Mouse (Mus musculus): ENCODE data around the gene Htra1. TPM values are rescaled to one million over a fixed set of nuclear protein-coding genes. Genes with fewer than 3 reads are reported as not detected.
A peak's percentile ranks its signal among the peaks of the same experiment; 100 is the strongest.

The Htra1 gene
- polyA plus RNA-seq, 1 experiment from 2014 or later: 8.3 TPM

GRCm38 (mm10) chr7:130949331-130949751 is 13.4 kb downstream of the Htra1 start:
- no peak overlapping the region for H3K27ac ChIP-seq (replicated peaks; ENCODE audit: low read depth, low read length)
- DNase-seq (ENCODE audit: low spot score): peak; percentile 15
- no peak overlapping the region for H3K9ac ChIP-seq (replicated peaks; ENCODE audit: low read length)
- H3K4me1 ChIP-seq (ENCODE audit: control insufficient read depth, insufficient read depth, low read length): no peaks in the 10 kb centered on the region
- H3K36me3 ChIP-seq (replicated peaks; ENCODE audit: control insufficient read depth, insufficient read depth, low read depth, low read length): no peaks in the 10 kb centered on the region
- ATAC-seq (replicated peaks; ENCODE audit: insufficient number of reproducible peaks, low FRiP score, low TSS enrichment, low read depth): no peak
- WGBS: 50% methylated on average over 7 of the region's 8 CpGs
- no peak overlapping the region for H3K4me2 ChIP-seq (ENCODE audit: low read depth, low read length)
- no peaks in the 10 kb centered on the region for H3K9me3 ChIP-seq (replicated peaks; ENCODE audit: control insufficient read depth, low read length)
- H3K27me3 ChIP-seq (ENCODE audit: control insufficient read depth, insufficient read depth, low read length): no peaks in the 10 kb centered on the region
- no peak overlapping the region for H3K4me3 ChIP-seq (ENCODE audit: low read depth, low read length)

DNA sequence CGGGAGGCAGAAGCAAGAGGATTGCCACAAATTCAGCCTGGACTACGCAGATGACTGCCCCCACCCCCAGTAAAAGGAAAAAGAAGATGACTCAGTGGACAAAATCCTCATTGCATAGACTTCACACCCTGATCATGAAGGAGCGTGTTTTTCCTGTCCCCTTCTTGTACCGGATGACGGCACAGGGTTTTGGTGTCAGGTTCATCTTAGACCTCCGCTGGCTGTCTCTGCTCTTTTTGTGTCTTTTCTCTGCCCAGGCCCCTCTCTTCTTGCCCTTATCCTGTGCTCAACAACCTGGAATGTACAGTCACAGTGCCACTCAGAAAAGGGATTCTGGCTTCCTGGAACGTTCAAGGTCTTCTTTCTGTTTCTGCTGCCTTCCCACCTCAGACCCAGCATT is 14.6 kb downstream of the Htra1 start:
- Histone ChIP-seq H3K27me3 (ENCODE audit: control insufficient read depth, insufficient read depth, low read length) (no peaks in the 10 kb centered on the region), H3K27ac (replicated peaks; ENCODE audit: low read depth, low read length) (no peak overlapping the region), H3K4me3 (ENCODE audit: low read depth, low read length) (no peak overlapping the region), H3K36me3 (replicated peaks; ENCODE audit: control insufficient read depth, insufficient read depth, low read depth, low read length) (no peaks in the 10 kb centered on the region), H3K4me2 (ENCODE audit: low read depth, low read length) (no peak overlapping the region), H3K9me3 (replicated peaks; ENCODE audit: control insufficient read depth, low read length) (no peaks in the 10 kb centered on the region), H3K4me1 (ENCODE audit: control insufficient read depth, insufficient read depth, low read length) (no peaks in the 10 kb centered on the region), H3K9ac (replicated peaks; ENCODE audit: low read length) (no peak overlapping the region)
- no peak for ATAC-seq (replicated peaks; ENCODE audit: insufficient number of reproducible peaks, low FRiP score, low TSS enrichment, low read depth)
- WGBS: 92% methylated on average over 7 of the region's 7 CpGs
- DNase-seq (ENCODE audit: low spot score): no peak

DNA sequence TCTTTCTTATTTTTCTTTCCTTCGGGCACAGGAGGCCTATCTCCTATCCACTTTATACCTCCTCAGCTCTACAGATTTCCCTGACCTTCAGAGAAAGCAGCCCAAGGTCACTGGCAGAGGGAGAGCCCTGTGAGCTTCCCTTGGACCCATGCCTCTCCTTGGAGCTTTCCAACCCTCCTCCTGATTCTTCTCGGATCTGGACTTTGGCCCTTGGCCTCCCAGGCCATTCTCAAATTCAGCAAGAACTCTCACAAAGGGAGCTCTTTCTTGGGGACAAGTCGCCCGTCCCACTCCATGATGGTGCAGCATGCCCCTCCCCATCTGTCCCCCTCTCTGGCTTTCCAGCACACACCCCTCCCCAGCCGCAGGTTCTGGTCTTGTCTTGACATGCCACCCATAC is 15.1 kb downstream of the Htra1 start:
- Histone ChIP-seq H3K9me3 (replicated peaks; ENCODE audit: control insufficient read depth, low read length) (no peaks in the 10 kb centered on the region), H3K27ac (replicated peaks; ENCODE audit: low read depth, low read length) (no peak overlapping the region), H3K27me3 (ENCODE audit: control insufficient read depth, insufficient read depth, low read length) (no peaks in the 10 kb centered on the region), H3K4me3 (ENCODE audit: low read depth, low read length) (no peak overlapping the region), H3K4me2 (ENCODE audit: low read depth, low read length) (no peak overlapping the region), H3K36me3 (replicated peaks; ENCODE audit: control insufficient read depth, insufficient read depth, low read depth, low read length) (no peaks in the 10 kb centered on the region), H3K9ac (replicated peaks; ENCODE audit: low read length) (no peak overlapping the region), H3K4me1 (ENCODE audit: control insufficient read depth, insufficient read depth, low read length) (no peaks in the 10 kb centered on the region)
- 73% methylated on average over 5 of the region's 5 CpGs for WGBS
- ATAC-seq (replicated peaks; ENCODE audit: insufficient number of reproducible peaks, low FRiP score, low TSS enrichment, low read depth) (no peak), DNase-seq (ENCODE audit: low spot score) (no peak)

- 91% methylated on average over 10 of the region's 10 CpGs for WGBS
- ATAC-seq (replicated peaks; ENCODE audit: insufficient number of reproducible peaks, low FRiP score, low TSS enrichment, low read depth): no peak
- Histone ChIP-seq H3K9ac (replicated peaks; ENCODE audit: low read length) (no peak overlapping the region), H3K36me3 (replicated peaks; ENCODE audit: control insufficient read depth, insufficient read depth, low read depth, low read length) (no peaks in the 10 kb centered on the region), H3K4me3 (ENCODE audit: low read depth, low read length) (no peak overlapping the region), H3K27me3 (ENCODE audit: control insufficient read depth, insufficient read depth, low read length) (no peaks in the 10 kb centered on the region), H3K4me1 (ENCODE audit: control insufficient read depth, insufficient read depth, low read length) (no peaks in the 10 kb centered on the region), H3K9me3 (replicated peaks; ENCODE audit: control insufficient read depth, low read length) (no peaks in the 10 kb centered on the region), H3K4me2 (ENCODE audit: low read depth, low read length) (no peak overlapping the region), H3K27ac (replicated peaks; ENCODE audit: low read depth, low read length) (no peak overlapping the region)
- DNase-seq (ENCODE audit: low spot score): no peak
Observed at GRCm38 (mm10) chr7:130953376-130953775, 17.5 kb downstream of the Htra1 start.

DNA sequence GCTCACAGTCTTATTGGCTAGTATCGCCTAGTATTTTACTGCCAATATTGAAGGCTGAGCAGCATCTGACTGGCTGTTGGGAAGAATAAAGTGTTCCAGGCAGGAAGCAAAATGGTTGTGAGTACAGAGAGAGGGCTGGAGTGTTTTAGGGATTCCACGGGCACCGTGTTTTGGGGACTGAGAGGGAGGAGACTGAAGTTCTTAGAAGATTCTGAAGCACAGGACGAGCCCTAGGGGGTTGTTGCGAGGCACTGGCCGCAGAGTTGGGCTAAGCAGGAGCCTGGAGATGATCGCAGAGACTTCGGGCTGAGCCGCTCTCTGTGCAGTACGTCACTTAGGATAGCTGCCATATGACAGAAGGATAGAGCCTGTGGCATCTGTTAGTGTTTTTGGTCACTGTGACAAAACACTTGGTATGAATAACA is 18.3 kb downstream of the Htra1 start:
- WGBS: 87% methylated on average over 10 of the region's 10 CpGs
- Histone ChIP-seq H3K4me2 (ENCODE audit: low read depth, low read length) (no peak overlapping the region), H3K27me3 (ENCODE audit: control insufficient read depth, insufficient read depth, low read length) (no peaks in the 10 kb centered on the region), H3K27ac (replicated peaks; ENCODE audit: low read depth, low read length) (no peak overlapping the region), H3K9me3 (replicated peaks; ENCODE audit: control insufficient read depth, low read length) (no peaks in the 10 kb centered on the region), H3K4me1 (ENCODE audit: control insufficient read depth, insufficient read depth, low read length) (no peaks in the 10 kb centered on the region), H3K4me3 (ENCODE audit: low read depth, low read length) (no peak overlapping the region), H3K9ac (replicated peaks; ENCODE audit: low read length) (no peak overlapping the region), H3K36me3 (replicated peaks; ENCODE audit: control insufficient read depth, insufficient read depth, low read depth, low read length) (no peaks in the 10 kb centered on the region)
- no peak for ATAC-seq (replicated peaks; ENCODE audit: insufficient number of reproducible peaks, low FRiP score, low TSS enrichment, low read depth)
- no peak for DNase-seq (ENCODE audit: low spot score)

GRCm38 (mm10) chr7:130958551-130958950 is 22.6 kb downstream of the Htra1 start:
- no peaks in the 10 kb centered on the region for H3K27me3 ChIP-seq (ENCODE audit: control insufficient read depth, insufficient read depth, low read length)
- DNase-seq (ENCODE audit: low spot score): no peak
- no peaks in the 10 kb centered on the region for H3K9me3 ChIP-seq (replicated peaks; ENCODE audit: control insufficient read depth, low read length)
- H3K27ac ChIP-seq (replicated peaks; ENCODE audit: low read depth, low read length): no peak overlapping the region
- H3K36me3 ChIP-seq (replicated peaks; ENCODE audit: control insufficient read depth, insufficient read depth, low read depth, low read length): no peaks in the 10 kb centered on the region
- ATAC-seq (replicated peaks; ENCODE audit: insufficient number of reproducible peaks, low FRiP score, low TSS enrichment, low read depth): no peak
- H3K4me1 ChIP-seq (ENCODE audit: control insufficient read depth, insufficient read depth, low read length): no peaks in the 10 kb centered on the region
- WGBS: 48% methylated on average over 7 of the region's 7 CpGs
- no peak overlapping the region for H3K4me3 ChIP-seq (ENCODE audit: low read depth, low read length)
- H3K9ac ChIP-seq (replicated peaks; ENCODE audit: low read length): no peak overlapping the region
- H3K4me2 ChIP-seq (ENCODE audit: low read depth, low read length): no peak overlapping the region

DNA sequence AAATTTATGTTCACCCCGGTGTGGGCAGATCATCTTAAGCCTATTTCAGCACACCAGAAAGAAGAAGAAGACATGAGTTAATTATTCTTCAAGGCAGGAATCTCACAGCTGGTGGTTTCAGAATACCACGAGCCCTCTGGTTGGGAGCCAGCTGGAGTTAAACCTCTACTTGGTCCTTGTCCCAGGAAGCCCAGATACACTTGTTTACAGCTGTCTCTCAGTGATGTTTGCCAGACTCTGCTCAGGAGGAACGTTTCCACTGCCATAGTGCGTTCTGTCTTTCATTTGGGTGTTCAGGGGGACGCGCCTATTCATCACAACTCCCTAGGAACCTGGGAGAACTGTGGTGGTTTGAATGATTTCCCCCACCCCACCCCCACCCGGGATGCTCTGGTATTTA is 24.0 kb downstream of the Htra1 start:
- Histone ChIP-seq H3K4me3 (ENCODE audit: low read depth, low read length) (no peak overlapping the region), H3K9me3 (replicated peaks; ENCODE audit: control insufficient read depth, low read length) (no peaks in the 10 kb centered on the region), H3K27ac (replicated peaks; ENCODE audit: low read depth, low read length) (no peak overlapping the region), H3K4me1 (ENCODE audit: control insufficient read depth, insufficient read depth, low read length) (no peaks in the 10 kb centered on the region), H3K27me3 (ENCODE audit: control insufficient read depth, insufficient read depth, low read length) (no peaks in the 10 kb centered on the region), H3K9ac (replicated peaks; ENCODE audit: low read length) (no peak overlapping the region), H3K36me3 (replicated peaks; ENCODE audit: control insufficient read depth, insufficient read depth, low read depth, low read length) (no peaks in the 10 kb centered on the region), H3K4me2 (ENCODE audit: low read depth, low read length) (no peak overlapping the region)
- DNase-seq (ENCODE audit: low spot score) (no peak), ATAC-seq (replicated peaks; ENCODE audit: insufficient number of reproducible peaks, low FRiP score, low TSS enrichment, low read depth) (no peak)
- 58% methylated on average over 7 of the region's 7 CpGs for WGBS

GRCm38 (mm10) chr7:130961429-130961828 is 25.5 kb downstream of the Htra1 start:
- H3K4me1 ChIP-seq (ENCODE audit: control insufficient read depth, insufficient read depth, low read length): no peaks in the 10 kb centered on the region
- no peaks in the 10 kb centered on the region for H3K36me3 ChIP-seq (replicated peaks; ENCODE audit: control insufficient read depth, insufficient read depth, low read depth, low read length)
- DNase-seq (ENCODE audit: low spot score): no peak
- no peak overlapping the region for H3K4me3 ChIP-seq (ENCODE audit: low read depth, low read length)
- no peak overlapping the region for H3K9ac ChIP-seq (replicated peaks; ENCODE audit: low read length)
- H3K4me2 ChIP-seq (ENCODE audit: low read depth, low read length): no peak overlapping the region
- H3K27me3 ChIP-seq (ENCODE audit: control insufficient read depth, insufficient read depth, low read length): no peaks in the 10 kb centered on the region
- ATAC-seq (replicated peaks; ENCODE audit: insufficient number of reproducible peaks, low FRiP score, low TSS enrichment, low read depth): no peak
- no peaks in the 10 kb centered on the region for H3K9me3 ChIP-seq (replicated peaks; ENCODE audit: control insufficient read depth, low read length)
- no peak overlapping the region for H3K27ac ChIP-seq (replicated peaks; ENCODE audit: low read depth, low read length)
- 84% methylated on average over 6 of the region's 6 CpGs for WGBS
